Mouse (Mus musculus) yolk sac, embryonic 10.5 days (tissue): ENCODE measurements around the gene Lrrc73.

Source experiments
- DNase-seq: peaks from one replicate; pipeline ENCODE4 v3.0.0-alpha.2; 2017; ENCODE audit warnings: low spot score

Lrrc73 gene

DNA sequence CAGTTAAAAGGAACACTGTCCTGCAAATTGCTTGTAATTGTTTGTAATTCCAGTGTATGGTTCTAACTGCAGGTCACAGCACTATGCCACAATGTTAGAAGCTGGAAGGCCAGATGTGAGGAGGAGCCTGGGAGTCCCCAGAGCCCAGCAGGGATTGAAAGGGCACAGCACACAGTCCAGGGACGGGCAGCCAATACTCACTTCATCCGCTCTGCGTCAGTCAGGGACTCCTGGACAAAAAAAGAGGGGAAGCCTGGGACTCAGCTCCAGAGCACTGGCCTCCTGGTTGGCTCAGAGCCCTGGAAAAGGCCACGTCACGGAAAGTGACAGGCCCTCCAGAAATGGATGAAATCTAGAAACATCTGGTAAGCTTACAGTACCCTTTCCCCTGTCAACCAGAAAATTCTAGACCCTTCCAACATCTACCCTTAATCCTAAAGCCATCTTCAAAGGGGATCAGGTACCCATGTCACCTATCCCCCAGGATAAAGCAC lies 8.9 kb downstream of the Lrrc73 start:
- DNase-seq: no peak

DNA sequence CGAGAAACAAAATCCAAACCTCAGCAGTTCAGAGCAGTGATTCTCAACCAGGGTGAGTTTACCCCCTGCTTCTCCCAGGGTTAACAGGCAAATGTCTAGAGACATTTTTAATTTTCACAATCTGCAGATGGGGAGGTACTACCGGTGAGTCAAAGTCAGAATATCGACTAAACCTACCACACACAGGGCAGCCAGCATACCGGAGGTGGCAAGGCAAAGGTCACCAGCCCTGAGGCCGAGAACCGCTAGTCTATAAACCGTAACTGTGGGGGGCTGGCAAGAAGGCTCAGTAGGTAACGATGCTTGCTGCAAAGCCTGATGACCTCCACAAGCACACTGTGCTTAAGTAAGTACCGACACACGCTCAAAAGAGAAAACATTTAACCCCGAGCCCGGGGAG lies 12.2 kb downstream of the Lrrc73 start:
- DNase-seq: no peak

DNA sequence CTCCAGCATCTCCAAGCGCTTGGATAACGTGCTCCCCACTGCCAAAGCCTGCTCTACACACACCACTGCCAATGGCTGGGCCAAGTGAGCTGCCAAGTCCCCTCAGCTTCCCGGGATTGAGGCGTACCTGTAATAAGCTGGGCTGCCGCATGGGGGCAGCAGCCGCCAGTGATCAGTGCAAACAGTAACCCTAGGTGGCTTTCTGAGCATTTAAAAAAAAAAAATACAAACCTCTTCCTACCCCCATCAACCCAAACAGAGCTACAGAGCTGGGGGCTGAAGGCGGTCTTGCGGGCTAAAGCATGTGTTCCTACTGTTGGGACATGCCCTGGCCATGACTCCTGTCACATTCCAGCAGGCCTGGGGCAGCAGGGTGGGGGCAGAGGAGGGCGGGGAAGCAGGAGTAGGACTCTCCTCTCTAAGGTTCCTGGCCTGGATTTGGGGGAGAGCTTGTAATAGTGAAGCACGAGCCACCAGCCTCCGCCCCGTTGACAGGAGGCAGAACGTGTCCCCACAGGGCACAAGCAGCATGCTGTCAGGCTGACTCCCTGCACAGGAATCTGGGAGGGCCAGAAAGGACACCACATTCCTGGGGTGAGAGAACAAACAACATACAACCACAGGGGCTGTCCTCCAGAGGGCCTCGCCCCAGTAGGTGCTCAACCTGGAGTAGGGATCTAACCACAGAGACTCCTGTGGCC lies 12.7 kb downstream of the Lrrc73 start:
- peak; percentile 65 for DNase-seq

DNA sequence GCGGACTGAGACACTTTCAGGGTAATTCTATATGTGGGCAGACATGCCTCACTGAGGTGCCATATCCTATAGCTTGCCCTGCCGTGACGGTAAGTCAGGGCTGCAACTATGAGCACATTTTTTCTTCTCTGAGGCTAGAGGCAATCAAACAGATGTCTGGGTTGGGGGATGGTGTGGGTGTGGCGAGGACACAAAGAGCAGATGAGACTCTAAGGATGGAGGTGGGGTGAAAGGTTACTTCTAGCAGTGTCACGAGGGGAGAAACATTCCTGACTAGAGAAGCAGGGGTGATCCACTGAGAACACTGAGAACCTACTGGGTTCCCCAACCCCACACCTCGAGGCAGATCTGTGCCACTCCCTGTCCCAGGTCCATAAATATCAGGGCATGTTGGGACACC lies 13.7 kb downstream of the Lrrc73 start:
- DNase-seq: peak; percentile 63

DNA sequence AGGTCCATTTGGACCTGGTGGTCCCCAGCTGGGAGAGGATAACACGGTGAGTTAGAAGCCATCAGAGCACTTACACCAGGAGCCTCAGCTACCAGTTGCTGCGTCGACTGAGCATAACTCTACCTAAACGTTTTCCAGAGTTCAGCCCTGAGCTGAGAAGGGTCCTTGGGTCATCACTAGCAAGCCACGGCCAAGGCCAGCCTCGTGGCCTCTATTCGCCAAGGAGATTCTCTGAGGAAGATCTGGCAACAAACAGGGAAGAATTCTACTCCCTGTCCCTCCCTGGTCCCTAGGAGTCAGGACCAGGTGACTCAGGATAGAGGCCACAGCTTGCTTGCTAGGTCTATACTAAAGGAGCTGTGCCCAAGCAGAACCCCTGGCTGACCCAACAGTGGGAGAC lies 14.2 kb downstream of the Lrrc73 start:
- DNase-seq: no peak

DNA sequence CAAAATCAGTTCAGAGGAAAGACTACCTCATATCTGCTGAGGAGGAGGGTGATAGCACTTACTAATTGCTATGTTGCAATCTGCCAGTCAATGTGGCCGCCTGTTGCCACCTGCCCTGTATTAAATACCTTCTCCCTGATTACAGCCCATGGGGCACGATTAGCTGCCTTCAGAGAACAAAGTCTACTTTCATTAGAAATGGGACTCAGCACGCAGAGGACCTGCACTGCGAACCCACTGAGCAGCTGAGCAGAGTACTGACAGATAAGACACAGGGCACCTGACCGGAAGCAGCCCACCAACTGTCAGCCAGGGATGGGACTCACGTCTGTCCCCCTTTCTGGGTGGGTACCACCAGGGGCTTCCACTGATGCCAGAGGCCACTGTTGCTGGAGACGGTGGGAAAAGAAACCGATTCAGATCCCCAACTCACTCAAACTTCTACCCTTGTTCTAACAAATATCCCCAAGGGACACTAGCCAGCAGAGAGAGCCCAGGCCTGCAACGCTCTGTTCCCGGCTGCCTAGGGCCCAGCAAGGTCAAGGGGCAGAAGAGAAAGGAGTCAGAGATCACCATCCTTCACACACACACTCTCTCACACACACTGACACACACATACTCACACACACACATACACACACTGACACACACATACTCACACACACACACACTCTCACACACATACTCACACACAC lies 14.8 kb downstream of the Lrrc73 start:
- DNase-seq: peak; percentile 53

DNA sequence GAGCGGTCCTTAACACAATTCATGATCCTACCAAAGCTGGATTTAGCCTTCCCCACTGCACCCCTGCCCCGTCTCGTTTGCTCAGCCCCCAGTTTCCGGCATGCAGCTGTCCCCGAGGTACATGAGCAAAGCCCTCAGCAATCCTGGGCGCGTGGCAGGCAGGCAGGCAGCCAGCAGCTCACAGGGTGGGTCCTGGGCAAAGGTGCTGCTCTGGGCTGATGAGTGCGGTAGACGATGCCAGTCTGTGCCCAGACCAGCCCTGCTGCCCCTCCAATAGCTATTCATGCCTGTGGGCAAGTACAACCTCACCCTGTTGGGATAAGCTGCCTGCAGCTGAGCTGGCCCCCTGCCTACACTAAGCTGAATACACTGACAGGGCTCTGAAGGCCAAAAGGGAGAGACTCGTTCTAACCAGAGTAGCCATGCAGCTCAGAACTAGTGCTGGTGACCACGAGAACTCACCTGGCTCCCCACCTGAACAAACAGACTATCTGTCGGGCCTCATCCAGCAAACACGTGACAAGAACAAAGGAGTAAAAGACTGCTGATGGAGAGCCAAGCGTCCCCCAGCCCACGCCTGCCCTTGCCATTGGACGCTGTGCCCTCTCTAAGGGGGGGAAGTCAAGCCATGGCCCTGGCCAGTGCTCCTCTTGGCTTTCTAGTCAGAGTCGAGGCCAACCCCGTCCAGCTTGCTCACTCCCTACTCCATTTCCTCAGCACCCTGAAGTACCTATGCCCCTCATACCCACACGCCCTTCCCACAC lies 16.6 kb downstream of the Lrrc73 start:
- no peak for DNase-seq

DNA sequence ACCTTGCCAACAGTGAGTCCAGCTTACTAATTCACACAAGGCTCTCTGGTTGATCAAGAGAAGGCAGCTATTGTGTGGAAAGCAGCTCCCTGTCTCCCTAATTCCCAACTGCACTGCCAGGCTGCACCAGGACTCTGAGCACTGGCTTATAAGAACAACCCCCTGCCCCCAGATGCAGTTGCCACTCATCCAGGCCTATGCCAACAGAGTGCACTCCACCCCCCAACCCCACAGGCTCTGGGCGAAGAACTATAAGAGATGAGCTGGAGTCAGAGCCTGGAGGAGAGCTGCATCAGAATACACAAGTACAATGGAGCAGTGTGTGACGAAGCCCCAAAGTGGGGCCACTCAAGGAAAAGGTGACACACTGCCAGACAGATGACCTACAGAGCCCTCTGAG lies 18.7 kb downstream of the Lrrc73 start:
- DNase-seq: no peak

DNA sequence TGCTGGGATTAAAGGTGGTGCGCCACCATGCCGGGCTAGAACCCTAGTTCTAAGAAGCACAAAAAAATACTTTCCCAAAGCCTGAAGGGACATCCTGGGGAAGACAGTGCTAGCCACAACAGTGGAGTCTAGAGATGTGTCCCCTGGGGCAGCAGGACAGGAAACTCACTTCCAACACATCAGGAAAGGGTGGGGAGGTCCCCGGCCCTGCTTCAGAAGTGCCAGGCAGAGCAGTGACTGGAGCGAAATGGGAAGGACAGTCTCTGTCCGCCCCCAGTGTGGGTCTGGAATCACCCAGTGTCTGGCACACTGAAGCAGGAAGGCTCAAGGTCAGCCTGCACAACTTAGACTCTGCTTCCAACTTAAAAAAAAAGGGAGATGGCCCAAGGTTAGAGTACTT lies 19.3 kb downstream of the Lrrc73 start:
- DNase-seq: no peak

DNA sequence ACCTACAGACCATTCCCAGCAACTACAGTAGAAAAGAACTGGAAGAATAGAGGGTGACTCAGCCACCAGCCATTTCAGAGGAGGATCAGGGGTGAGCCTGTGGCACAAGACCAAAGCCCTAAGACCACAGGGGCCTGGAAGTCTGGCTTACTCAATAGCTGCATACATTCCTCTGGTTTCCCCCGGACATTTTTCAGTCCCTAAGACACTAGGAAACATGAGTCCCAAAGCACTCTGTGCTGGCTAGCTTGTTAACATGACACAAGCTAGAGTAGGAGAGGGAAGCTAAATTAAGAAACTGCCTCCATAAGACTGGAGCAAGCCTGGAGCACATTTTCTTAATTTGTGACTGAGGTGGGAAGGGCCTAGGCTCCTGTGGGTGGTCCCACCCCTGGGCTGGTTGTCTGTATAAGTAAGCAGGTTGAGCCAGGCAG lies 20.5 kb downstream of the Lrrc73 start:
- DNase-seq: no peak

DNA sequence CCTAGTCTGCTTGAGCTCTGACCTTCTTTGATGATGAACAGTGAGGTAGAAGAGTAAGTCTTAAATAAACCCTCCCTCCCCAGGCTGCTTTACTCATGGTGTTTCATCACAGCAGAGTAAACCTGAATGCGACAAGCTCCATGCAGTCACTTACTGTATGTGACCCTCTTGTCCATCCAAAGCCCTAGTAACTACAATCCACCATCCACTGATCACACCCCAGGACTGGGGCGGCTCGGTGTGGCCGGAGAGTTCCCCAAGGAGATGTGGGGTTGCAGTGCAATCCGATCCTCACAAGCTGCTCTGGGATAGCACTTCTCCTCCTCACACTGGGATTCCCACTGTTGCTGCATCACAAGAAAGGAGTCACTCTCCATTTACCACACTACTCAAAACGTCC lies 21.1 kb downstream of the Lrrc73 start:
- DNase-seq: no peak

DNA sequence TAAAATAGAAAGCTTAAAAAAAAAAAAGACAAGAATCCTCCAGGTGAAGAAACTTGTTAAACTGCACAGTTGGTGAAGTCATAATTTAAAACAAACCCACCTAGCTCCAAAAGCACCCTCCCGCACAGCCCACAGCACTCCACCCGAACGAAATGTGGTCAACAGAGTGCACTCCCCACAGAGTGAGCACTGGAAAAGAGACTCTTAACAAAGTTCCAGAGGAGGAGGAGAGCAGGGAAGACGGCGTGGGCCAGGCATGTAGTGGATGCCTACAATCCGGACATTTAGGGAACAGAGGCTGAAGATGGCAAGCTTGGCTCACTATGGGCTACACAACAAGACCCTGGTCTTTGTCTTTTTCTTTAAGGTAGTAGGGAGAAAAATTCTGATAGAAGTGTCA lies 21.7 kb downstream of the Lrrc73 start:
- DNase-seq: no peak

DNA sequence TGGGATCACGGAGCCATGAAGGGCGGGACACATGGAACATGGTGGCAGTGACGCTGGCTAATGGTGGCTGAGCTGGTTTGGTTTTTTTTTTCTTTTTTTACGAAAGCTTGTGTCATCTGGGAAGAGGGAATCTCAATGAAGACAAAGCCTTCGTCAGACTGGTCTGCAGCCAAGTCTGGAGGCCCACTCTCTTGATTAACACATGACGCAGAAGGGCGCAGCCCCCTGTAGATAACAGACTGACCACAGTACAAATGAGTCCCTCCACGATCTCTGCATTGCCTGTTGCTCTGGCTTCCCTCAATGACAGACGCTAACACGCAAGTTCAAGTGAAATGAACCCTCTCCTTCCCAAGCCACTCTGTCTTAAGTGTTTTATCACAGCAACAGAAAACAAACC lies 22.2 kb downstream of the Lrrc73 start:
- DNase-seq: no peak

DNA sequence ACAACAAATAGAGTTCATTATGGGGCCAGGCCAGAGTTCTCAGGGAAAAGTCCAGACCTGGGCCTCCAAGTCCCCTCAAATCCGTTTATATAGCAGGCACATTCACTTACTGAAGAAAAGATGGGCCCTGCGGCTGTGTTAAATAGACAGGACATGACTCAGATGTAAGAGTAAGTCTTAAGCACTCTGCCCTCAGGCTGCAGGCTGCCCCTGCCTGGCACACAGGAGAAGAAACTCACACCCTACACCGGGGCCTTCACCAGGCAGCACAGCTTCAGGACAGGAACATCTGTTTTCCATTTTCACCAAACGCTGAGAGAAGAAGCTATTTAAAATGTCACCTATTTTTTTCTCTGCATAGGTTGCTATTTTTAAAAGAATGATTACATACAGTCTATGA lies 24.3 kb downstream of the Lrrc73 start:
- no peak for DNase-seq

DNA sequence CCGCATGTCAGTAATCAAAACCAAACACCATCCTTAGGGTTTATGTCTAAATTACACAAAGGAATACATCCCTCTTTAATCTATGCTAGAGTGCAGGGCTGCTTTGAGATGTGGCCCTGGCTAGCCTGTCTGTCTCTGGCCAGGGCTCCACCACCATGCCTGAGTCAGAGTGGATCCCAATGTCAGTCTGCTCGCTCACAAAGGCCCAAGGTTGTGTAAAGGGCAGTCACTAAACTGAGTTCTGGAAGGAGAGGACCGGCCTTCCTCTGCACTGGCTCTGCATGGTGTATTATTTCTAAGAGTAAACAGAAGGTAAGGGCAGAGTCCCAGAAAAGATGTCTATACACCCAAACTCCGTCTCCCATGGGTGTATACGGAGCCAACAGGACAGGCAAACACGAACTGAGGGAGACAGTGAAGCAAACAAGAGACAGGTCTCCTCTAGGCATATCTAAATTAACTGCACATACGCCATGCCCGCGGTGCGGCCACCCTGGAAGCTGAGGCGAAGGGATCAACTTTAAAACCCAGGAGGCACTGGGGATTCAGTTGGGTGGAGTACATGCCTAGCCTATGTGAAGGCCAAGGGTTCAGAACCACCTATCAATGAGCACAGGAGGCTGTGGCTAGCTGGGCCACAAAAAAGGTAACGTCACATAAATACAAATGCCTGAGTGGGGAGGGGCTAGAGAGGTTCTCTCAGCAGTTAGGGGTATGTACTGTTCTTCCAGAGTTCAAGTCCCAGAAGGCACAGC lies 24.9 kb downstream of the Lrrc73 start:
- no peak for DNase-seq

DNA sequence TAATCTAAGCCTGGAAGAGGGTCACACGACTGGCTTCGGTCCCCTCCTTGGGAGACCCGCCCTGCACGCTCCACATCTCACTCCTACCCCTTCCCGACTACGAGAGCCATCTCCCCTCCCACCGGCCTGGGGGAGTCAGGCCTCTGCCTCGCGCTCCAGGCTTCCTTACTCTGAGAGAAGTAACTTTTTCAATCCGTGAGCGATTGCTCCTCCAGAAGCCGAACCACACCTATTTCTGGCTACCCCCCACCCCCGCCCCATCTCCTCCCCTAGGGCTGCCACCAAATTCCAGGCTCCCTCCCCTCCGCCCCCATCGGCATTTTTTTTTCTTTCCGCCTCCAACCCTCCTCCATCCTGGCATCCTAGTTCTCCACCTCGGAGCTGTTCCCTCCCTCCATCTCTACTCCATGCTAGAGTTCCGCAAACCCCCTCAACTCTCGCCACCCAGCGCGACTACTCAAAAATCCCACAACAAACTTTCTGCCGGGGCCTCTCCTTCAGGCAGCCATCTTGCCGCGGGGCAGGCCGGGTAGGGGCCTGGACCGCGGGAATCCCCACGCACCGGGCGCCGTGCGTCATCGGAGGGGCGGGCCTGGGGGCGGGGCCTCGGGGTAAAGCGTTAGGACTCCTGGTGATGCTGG lies 29.3 kb downstream of the Lrrc73 start, which contains the start of gene Tjap1:
TSS of gene Tjap1 (minus strand) at position 544 of the 641 bp plus-strand sequence.
- peak; percentile 95 for DNase-seq

DNA sequence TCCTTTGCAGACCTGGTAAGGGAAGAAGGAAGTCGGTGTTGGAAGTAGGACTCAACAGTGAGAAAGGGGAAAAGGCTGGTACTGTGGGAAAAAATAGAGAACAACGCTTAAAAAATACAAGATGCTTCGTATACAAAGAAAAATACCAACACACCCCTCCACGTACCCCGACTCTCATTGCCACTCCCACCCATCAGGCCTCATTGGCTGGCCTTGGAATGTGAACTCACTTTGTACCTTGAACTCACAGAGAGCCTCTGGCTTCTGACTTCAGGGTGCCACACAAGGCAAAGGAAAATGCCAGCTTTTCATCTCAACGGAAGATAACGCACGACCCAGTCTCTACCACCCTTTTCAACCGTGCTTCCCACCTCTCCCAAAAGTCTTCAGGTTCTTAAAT lies 29.8 kb downstream of the Lrrc73 start:
- no peak for DNase-seq

DNA sequence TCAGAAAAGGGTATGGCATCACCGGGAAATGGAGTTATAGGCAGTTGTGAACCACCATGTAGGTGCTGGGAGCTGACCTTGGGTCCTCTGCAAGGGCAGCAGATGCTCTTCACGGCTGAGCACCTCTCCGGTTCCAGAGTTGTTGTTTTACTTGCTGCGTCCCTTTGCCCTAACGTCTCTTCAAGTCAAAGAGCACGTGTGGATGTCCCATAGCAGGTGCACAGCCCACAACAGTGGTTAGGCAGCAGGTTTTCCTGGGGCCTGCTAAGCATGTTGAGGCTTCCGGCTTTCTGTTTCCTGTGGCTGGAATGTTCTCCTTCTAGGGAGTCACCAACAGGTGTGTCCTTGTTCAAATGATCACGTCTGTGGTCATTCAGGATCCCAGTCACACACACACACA lies 30.6 kb downstream of the Lrrc73 start:
- no peak for DNase-seq

DNA sequence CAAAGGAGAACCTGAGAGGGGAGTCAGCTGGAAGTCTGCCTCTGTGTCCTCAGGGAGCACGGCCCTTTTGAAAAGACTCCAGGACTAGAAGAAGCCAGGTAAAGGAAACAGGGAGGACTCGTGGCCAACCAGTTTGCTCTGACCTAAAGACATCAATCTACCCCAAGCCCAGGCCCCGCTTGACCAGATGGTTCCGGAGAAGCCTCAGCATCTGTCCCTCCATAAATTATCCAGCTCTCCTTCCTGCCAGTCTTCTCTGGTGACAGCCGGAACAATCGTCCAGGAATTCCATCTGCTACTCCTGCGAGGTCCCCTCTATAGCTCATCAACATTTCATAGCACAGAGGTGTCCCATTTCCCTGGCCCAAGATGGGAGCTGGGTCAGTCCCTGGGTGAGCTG lies 31.3 kb downstream of the Lrrc73 start:
- no peak for DNase-seq

DNA sequence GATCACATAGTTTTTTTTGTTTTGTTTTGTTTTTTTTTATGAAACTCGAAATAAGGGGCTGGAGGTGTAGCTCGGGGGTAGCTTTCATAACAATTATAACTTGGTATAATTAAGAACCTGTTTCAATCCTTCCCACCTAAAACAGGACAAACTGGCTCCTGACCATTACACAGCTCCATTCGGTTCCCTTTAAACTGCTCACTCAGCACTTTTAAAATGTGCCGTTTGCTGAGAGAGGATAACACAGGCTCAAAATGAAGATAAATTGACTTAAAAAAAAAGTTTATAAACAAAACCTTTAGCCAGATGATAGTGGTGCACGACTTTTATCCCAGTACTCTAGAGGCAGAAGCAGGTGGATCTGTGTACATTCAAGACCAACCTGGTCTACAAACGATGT lies 32.1 kb downstream of the Lrrc73 start:
- no peak for DNase-seq

DNA sequence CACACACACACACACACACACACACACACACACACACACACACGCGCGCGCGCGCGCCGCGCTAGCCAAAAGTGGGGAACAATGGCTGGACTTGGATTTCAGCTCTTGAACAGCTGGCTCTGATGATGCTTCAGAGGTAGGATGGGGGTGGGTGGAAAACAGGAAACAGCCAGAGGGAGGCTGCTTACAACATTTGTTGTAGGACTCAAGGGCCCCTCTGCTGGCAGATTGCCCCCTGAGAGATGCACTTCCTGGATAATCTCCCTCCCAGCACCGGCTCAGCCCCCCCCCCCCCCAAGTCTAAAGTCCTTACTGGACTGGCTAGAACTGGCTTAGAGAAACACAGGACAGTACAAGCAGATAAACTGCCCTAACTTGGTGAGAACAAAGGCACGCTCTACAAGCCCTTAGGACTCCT lies 34.4 kb downstream of the Lrrc73 start:
- DNase-seq: peak; percentile 19

DNA sequence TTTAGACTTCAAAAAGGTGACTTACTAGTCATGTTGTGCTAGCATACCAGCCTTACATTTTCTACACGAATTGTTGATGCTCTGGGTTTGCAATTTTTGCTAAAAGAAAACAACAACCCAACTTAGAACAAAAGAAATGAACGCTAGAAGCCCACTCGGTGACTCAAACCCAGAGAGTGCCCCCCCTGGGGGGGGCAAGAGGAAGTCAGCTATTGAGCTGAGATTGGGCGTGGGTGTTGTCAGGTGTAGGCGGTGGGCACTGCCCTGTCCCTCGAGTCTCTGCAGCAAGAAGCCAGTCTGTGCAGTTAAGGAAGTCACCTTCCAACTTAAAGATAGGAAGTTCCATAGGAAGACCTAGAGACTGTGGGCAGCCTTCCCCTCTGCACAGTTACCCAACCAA lies 43.3 kb downstream of the Lrrc73 start:
- no peak for DNase-seq
